Mouse (Mus musculus): ENCODE measurements at regions not wholly inside any gene's neighbourhood (a gene's known extent, or its start where the extent isn't known, plus 50 kb on each side); places are given as distances from the start of the nearest gene placed in this dataset.

DNA sequence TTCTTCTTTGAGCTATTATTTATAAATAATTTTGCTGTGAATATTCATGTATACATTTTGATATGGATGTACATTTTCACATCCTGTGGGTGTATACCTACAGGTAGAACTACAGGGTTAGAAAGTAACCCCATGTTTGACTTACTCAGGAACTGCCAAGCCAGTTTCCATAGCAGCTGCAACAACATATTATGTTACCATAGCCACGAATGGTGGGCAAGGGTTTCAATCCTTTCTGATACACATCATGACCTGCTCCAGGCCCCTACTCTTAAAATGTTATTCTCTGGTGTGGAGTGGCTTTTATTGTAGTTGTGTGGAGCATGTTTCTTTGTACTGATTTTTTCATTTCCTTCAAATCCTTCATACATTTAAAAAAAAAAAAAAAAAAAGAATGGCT is 168.9 kb downstream of the Zfp36l2 start:
- H3K4me3 ChIP-seq = no peak overlapping the region
- no peak overlapping the region for H3ac ChIP-seq (ENCODE audit: control insufficient read depth, insufficient read length)
- H3K27me3 ChIP-seq (ENCODE audit: control insufficient read depth, insufficient read depth, insufficient read length) = no peaks in the 10 kb centered on the region
- H3K79me2 ChIP-seq (ENCODE audit: control insufficient read depth, insufficient read depth) = no peaks in the 10 kb centered on the region
- no peaks in the 10 kb centered on the region for H3K36me3 ChIP-seq (ENCODE audit: control insufficient read depth, insufficient read depth)
- H3K4me2 ChIP-seq (ENCODE audit: low read depth) = no peak overlapping the region
- TF ChIP-seq REST (IDR thresholded peaks at IDR 0.05; ENCODE audit: insufficient read depth, insufficient read length) (no peak), E2F4 (IDR thresholded peaks at IDR 0.05; ENCODE audit: insufficient read depth) (no peak), MAX (IDR thresholded peaks at IDR 0.05; ENCODE audit: low read depth) (no peak)

DNA sequence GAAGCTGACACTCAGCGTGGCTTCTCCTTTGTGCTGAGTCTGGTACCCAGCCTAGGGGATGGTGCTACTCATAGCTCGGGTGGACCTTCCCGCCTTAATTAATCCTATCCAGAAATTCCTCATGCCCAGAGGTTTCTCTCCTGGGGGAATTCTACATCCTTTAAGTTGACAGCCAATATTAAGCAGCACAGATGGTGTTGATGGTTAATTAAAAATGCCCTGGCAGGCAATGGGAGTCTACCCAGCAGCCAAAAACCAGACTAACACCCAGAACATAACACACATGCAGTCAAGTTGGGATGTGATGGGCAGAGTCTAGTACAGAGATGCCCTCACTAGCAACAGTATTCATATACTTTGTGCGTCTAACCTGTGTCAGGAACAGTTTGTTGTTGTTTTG is 169.9 kb downstream of the Zfp36l2 start:
- TF ChIP-seq MYOD1 (IDR thresholded peaks at IDR 0.05; ENCODE audit: control insufficient read depth in 1 of 3, insufficient read length in 2 of 3, low read depth in 2 of 3) (no peak), REST (IDR thresholded peaks at IDR 0.05; ENCODE audit: insufficient read depth, insufficient read length) (no peak), CEBPB (IDR thresholded peaks at IDR 0.05; ENCODE audit: insufficient read depth, poor library complexity, severe bottlenecking) (no peak), MYOG (IDR thresholded peaks at IDR 0.05; ENCODE audit: control insufficient read depth in 1 of 3, insufficient read depth in 1 of 3, insufficient read length in 2 of 3, low read depth in 2 of 3) (no peak), E2F4 (IDR thresholded peaks at IDR 0.05; ENCODE audit: insufficient read depth) (no peak), POLR2A (IDR thresholded peaks at IDR 0.05; ENCODE audit: insufficient read length, low read depth) (no peak), TCF12 (IDR thresholded peaks at IDR 0.05; ENCODE audit: insufficient read depth, poor library complexity, severe bottlenecking) (no peak), POLR2AphosphoS2 (IDR thresholded peaks at IDR 0.05; ENCODE audit: insufficient read length, low read depth) (no peak), SRF (IDR thresholded peaks at IDR 0.05; ENCODE audit: control insufficient read depth, insufficient read length, low read depth) (no peak), USF1 (IDR thresholded peaks at IDR 0.05; ENCODE audit: low read depth) (no peak), MAX (IDR thresholded peaks at IDR 0.05; ENCODE audit: low read depth) (no peak), TCF3 (IDR thresholded peaks at IDR 0.05; ENCODE audit: insufficient read length, low read depth) (no peak)
- H3K4me2 ChIP-seq (ENCODE audit: low read depth) = no peak overlapping the region
- H3K4me3 ChIP-seq = no peak overlapping the region
- H3K27me3 ChIP-seq (ENCODE audit: control insufficient read depth, insufficient read depth, insufficient read length) = no peaks in the 10 kb centered on the region
- no peaks in the 10 kb centered on the region for H3K36me3 ChIP-seq (ENCODE audit: control insufficient read depth, insufficient read depth)
- H3ac ChIP-seq (ENCODE audit: control insufficient read depth, insufficient read length) = no peak overlapping the region
- no peaks in the 10 kb centered on the region for H3K79me2 ChIP-seq (ENCODE audit: control insufficient read depth, insufficient read depth)

DNA sequence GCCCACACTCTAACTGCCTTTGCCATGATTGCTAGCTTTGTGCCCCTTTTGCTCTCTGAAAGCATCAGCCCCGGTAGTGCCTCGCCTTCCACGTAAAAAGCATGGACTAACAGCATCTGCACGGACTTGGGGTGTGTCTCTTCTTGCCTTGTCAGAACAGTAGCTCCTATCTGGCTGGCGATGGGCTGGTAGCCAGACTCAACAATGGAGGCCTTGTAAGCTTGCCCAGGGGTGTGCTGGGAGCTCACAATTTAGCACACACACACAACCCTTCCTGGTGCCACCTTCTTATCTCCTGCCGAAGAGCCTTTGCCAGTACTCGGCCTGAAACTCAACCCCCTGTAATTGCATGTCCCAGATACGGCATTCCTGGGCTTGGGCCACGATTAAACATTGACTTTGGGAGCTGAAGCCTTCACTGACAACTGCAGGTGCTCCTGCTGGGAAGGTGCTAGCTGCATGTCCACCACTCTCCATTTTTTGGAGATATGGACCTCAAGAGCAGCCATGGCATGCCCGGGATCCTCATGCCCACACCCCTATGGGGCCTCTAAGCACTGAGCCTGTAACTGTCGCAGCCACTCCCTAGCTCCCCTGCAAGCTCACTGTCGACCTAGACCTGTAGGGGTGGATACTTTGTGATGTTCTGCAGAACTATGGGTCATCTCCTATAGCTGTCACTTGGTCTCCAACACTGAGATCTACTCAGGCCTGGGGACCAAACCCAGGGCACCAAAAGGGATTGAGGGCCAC is 166.7 kb upstream of the Haao start:
- no peak overlapping the region for H3K4me2 ChIP-seq (ENCODE audit: low read depth)
- H3K4me3 ChIP-seq = no peak overlapping the region
- H3K79me2 ChIP-seq (ENCODE audit: control insufficient read depth, insufficient read depth) = no peaks in the 10 kb centered on the region
- H3K27me3 ChIP-seq (ENCODE audit: control insufficient read depth, insufficient read depth, insufficient read length) = no peaks in the 10 kb centered on the region
- H3ac ChIP-seq (ENCODE audit: control insufficient read depth, insufficient read length) = no peak overlapping the region
- TF ChIP-seq TCF12 (IDR thresholded peaks at IDR 0.05; ENCODE audit: insufficient read depth, poor library complexity, severe bottlenecking) (no peak), REST (IDR thresholded peaks at IDR 0.05; ENCODE audit: insufficient read depth, insufficient read length) (no peak), E2F4 (IDR thresholded peaks at IDR 0.05; ENCODE audit: insufficient read depth) (no peak), USF1 (IDR thresholded peaks at IDR 0.05; ENCODE audit: low read depth) (no peak)
- no peaks in the 10 kb centered on the region for H3K36me3 ChIP-seq (ENCODE audit: control insufficient read depth, insufficient read depth)

DNA sequence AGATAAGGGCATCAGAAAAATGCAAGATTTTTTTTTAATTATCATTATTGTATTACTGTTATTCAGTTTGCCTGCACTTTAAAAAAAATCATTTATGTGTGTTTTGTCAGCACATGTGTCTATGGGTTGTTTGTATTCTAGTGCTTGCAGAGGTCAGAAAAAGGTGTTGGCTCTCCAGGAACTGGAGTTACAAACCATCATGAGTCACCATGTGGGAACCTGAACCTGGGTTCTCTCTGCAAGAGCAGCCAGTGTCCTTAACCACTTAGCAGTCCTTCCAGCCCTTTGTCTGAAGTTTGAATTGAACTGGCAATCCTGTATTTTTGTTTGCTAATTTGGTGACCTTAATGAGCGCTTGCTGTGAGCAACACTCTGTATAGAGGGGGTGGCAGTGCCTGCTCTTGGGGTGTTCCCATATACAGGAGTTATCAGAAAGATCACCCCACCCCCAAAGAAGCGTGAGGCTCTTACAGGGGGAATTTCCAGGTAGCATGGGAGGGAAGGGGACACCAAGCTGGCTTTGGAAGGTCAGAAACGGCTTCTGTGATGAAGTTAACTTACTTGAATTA is 162.8 kb upstream of the Haao start:
- Histone ChIP-seq H3K27me3 (ENCODE audit: control insufficient read depth, insufficient read depth, insufficient read length) (no peaks in the 10 kb centered on the region), H3ac (ENCODE audit: control insufficient read depth, insufficient read length) (no peak overlapping the region), H3K4me3 (no peak overlapping the region), H3K36me3 (ENCODE audit: control insufficient read depth, insufficient read depth) (no peaks in the 10 kb centered on the region), H3K79me2 (ENCODE audit: control insufficient read depth, insufficient read depth) (no peaks in the 10 kb centered on the region), H3K4me2 (ENCODE audit: low read depth) (no peak overlapping the region)
- TF ChIP-seq MAX (IDR thresholded peaks at IDR 0.05; ENCODE audit: low read depth) (no peak), TCF12 (IDR thresholded peaks at IDR 0.05; ENCODE audit: insufficient read depth, poor library complexity, severe bottlenecking) (no peak), E2F4 (IDR thresholded peaks at IDR 0.05; ENCODE audit: insufficient read depth) (no peak), SRF (IDR thresholded peaks at IDR 0.05; ENCODE audit: control insufficient read depth, insufficient read length, low read depth) (no peak), TCF3 (IDR thresholded peaks at IDR 0.05; ENCODE audit: insufficient read length, low read depth) (no peak), POLR2AphosphoS2 (IDR thresholded peaks at IDR 0.05; ENCODE audit: insufficient read length, low read depth) (no peak), MYOG (IDR thresholded peaks at IDR 0.05; ENCODE audit: control insufficient read depth in 1 of 3, insufficient read depth in 1 of 3, insufficient read length in 2 of 3, low read depth in 2 of 3) (no peak), CEBPB (IDR thresholded peaks at IDR 0.05; ENCODE audit: insufficient read depth, poor library complexity, severe bottlenecking) (no peak), MYOD1 (IDR thresholded peaks at IDR 0.05; ENCODE audit: control insufficient read depth in 1 of 3, insufficient read length in 2 of 3, low read depth in 2 of 3) (no peak)

DNA sequence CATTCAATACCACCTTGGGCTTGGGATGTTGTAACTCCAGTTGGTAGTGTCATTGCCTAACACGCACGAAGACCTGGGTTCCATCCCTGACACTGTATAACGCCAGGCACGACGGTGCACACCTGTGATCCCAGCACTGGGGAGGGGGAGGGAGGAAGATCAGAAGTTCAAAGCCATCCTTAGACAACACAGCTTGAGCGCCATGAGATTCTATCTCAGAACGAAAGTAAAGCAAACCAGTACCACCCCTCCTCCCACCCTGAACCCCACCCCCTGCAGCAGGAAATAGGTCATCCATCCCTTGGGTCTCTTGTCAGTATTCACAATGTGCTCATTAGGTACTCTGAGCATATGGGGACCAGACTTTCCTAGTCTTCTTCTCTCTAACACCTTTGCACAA is 162.2 kb upstream of the Haao start:
- H3K79me2 ChIP-seq (ENCODE audit: control insufficient read depth, insufficient read depth) = no peaks in the 10 kb centered on the region
- no peaks in the 10 kb centered on the region for H3K36me3 ChIP-seq (ENCODE audit: control insufficient read depth, insufficient read depth)
- TF ChIP-seq MAX (IDR thresholded peaks at IDR 0.05; ENCODE audit: low read depth) (no peak), POLR2A (IDR thresholded peaks at IDR 0.05; ENCODE audit: insufficient read length, low read depth) (no peak), TCF12 (IDR thresholded peaks at IDR 0.05; ENCODE audit: insufficient read depth, poor library complexity, severe bottlenecking) (no peak), SRF (IDR thresholded peaks at IDR 0.05; ENCODE audit: control insufficient read depth, insufficient read length, low read depth) (no peak), MYOD1 (IDR thresholded peaks at IDR 0.05; ENCODE audit: control insufficient read depth in 1 of 3, insufficient read length in 2 of 3, low read depth in 2 of 3) (no peak), CEBPB (IDR thresholded peaks at IDR 0.05; ENCODE audit: insufficient read depth, poor library complexity, severe bottlenecking) (no peak), REST (IDR thresholded peaks at IDR 0.05; ENCODE audit: insufficient read depth, insufficient read length) (no peak), POLR2AphosphoS2 (IDR thresholded peaks at IDR 0.05; ENCODE audit: insufficient read length, low read depth) (no peak), MYOG (IDR thresholded peaks at IDR 0.05; ENCODE audit: control insufficient read depth in 1 of 3, insufficient read depth in 1 of 3, insufficient read length in 2 of 3, low read depth in 2 of 3) (no peak), E2F4 (IDR thresholded peaks at IDR 0.05; ENCODE audit: insufficient read depth) (no peak), TCF3 (IDR thresholded peaks at IDR 0.05; ENCODE audit: insufficient read length, low read depth) (no peak), USF1 (IDR thresholded peaks at IDR 0.05; ENCODE audit: low read depth) (no peak)
- no peak overlapping the region for H3K4me3 ChIP-seq
- no peak overlapping the region for H3ac ChIP-seq (ENCODE audit: control insufficient read depth, insufficient read length)
- H3K27me3 ChIP-seq (ENCODE audit: control insufficient read depth, insufficient read depth, insufficient read length) = no peaks in the 10 kb centered on the region
- no peak overlapping the region for H3K4me2 ChIP-seq (ENCODE audit: low read depth)
